ENCODE assay signal across 27 mouse cellular contexts in genomic region chr6:13658016-13658415, GRCm38 (mm10). TPM values are rescaled to one million over a fixed set of nuclear protein-coding genes. Genes with fewer than 3 reads are reported as not detected.
A peak's percentile ranks its signal among the peaks of the same experiment; 100 is the strongest.
DNase-seq lines count a peak whose midpoint lies in the region; ATAC-seq and TF ChIP-seq lines count a peak whose summit lies in the region.
"Had no signal": no experiment of that assay in that cellular context is flagged by ENCODE, and none has a peak within 500 bp of the region (broad histone marks: within the 10 kb centered on the region; RNA-seq: fewer than 3 reads in every experiment).

No protein-coding gene starts in this region.

- H3K36me3 ChIP-seq in midbrain, embryonic 12.5 days: peaks cover 17% of the 10 kb centered on the region
- peaks cover 21% of the 10 kb centered on the region for H3K36me3 ChIP-seq in midbrain, embryonic 14.5 days (ENCODE audit: control insufficient read depth, insufficient read depth, low read length)

- H3K27ac ChIP-seq in midbrain, embryonic 12.5 days (replicated peaks): no peak overlapping the region
- no peak overlapping the region for H3K27ac ChIP-seq in midbrain, embryonic 14.5 days (replicated peaks; ENCODE audit: low read depth, low read length)
- H3K27ac ChIP-seq: embryonic facial prominence, embryonic 13.5 days; embryonic facial prominence, embryonic 15.5 days; forebrain, embryonic 10.5 days; forebrain, embryonic 12.5 days had no signal

- TF ChIP-seq CTCF in brain, embryonic 14.5 days (IDR thresholded peaks at IDR 0.05; ENCODE audit: borderline replicate concordance, extremely low read depth, insufficient read depth, insufficient read length): no peak

- no peaks in the 10 kb centered on the region for H3K27me3 ChIP-seq in midbrain, embryonic 12.5 days
- H3K27me3 ChIP-seq in midbrain, embryonic 14.5 days (ENCODE audit: control insufficient read depth, insufficient read depth, low read length): no peaks in the 10 kb centered on the region
- H3K27me3 ChIP-seq: CH12.LX; embryonic facial prominence, embryonic 13.5 days; embryonic facial prominence, embryonic 15.5 days; forebrain, embryonic 12.5 days had no signal

- no peak for TF ChIP-seq POLR2A in brain, embryonic 14.5 days (IDR thresholded peaks at IDR 0.05; ENCODE audit: borderline replicate concordance, extremely low read depth, insufficient read depth, insufficient read length, poor library complexity, severe bottlenecking)

- H3K4me2 ChIP-seq in midbrain, embryonic 12.5 days (replicated peaks): no peak overlapping the region
- no peak overlapping the region for H3K4me2 ChIP-seq in midbrain, embryonic 14.5 days (ENCODE audit: low read length)
- H3K4me2 ChIP-seq: embryonic facial prominence, embryonic 13.5 days; embryonic facial prominence, embryonic 15.5 days; forebrain, embryonic 12.5 days had no signal

- H3K4me3 ChIP-seq in midbrain, embryonic 12.5 days: no peak overlapping the region
- no peak overlapping the region for H3K4me3 ChIP-seq in midbrain, embryonic 14.5 days (replicated peaks; ENCODE audit: low read depth, low read length)
- H3K4me3 ChIP-seq: embryonic facial prominence, embryonic 13.5 days; embryonic facial prominence, embryonic 15.5 days; erythroblast, embryonic 14.5 days; forebrain, embryonic 10.5 days; forebrain, embryonic 12.5 days had no signal

- H3K9ac ChIP-seq in midbrain, embryonic 12.5 days (replicated peaks): no peak overlapping the region
- no peak overlapping the region for H3K9ac ChIP-seq in midbrain, embryonic 14.5 days (replicated peaks; ENCODE audit: low read length)
- H3K9ac ChIP-seq: embryonic facial prominence, embryonic 13.5 days; embryonic facial prominence, embryonic 15.5 days; forebrain, embryonic 12.5 days had no signal

- WGBS in midbrain, embryonic 12.5 days: 34% methylated on average over 2 of the region's 2 CpGs
- 24% methylated on average over 2 of the region's 2 CpGs for WGBS in midbrain, embryonic 14.5 days

- no peaks in the 10 kb centered on the region for H3K9me3 ChIP-seq in midbrain, embryonic 12.5 days
- H3K9me3 ChIP-seq in midbrain, embryonic 14.5 days (ENCODE audit: control insufficient read depth, low read length): no peaks in the 10 kb centered on the region
- H3K9me3 ChIP-seq: embryonic facial prominence, embryonic 13.5 days; embryonic facial prominence, embryonic 15.5 days; forebrain, embryonic 10.5 days; forebrain, embryonic 12.5 days had no signal

- no peaks in the 10 kb centered on the region for H3K4me1 ChIP-seq in midbrain, embryonic 12.5 days
- H3K4me1 ChIP-seq in midbrain, embryonic 14.5 days (ENCODE audit: control insufficient read depth, insufficient read depth, low read length): 0 out of 2 replicates have a peak, but pooled peaks cover 3% of the 10 kb centered on the region
- H3K4me1 ChIP-seq: embryonic facial prominence, embryonic 13.5 days; embryonic facial prominence, embryonic 15.5 days; forebrain, embryonic 10.5 days had no signal

- DNase-seq in frontal cortex, postnatal 25 days (ENCODE audit: low spot score in 2 of 2): no peak
- DNase-seq in midbrain, embryonic 14.5 days: no peak
- DNase-seq in brain, embryonic 14.5 days (ENCODE audit: low read depth): peak; percentile 8
- no peak for DNase-seq in right cerebral cortex, postnatal 14 days
- DNase-seq: adrenal gland, adult 8-10 months; adrenal gland, postnatal 14 days; adrenal gland, postnatal 36 days; B cell, adult 2 months; cerebellum, adult 11 months; cerebellum, adult 18-20 months; cerebellum, adult 8-10 months; cerebellum, adult 9-11 months; cerebellum, postnatal 14 days; cerebellum, postnatal 36 days; embryo, embryonic 11 days had no signal

- ATAC-seq in frontal cortex, adult (ENCODE audit: low TSS enrichment): peak; percentile 57; the same call in 1 of the 2 replicates
- peak; percentile 44; the same call in 1 of the 2 replicates for ATAC-seq in midbrain, embryonic 12.5 days (ENCODE audit: low FRiP score, low read depth)
- ATAC-seq in midbrain, embryonic 14.5 days (ENCODE audit: low FRiP score, low TSS enrichment): no peak
- ATAC-seq: activated CD4-positive, CD25-positive, alpha-beta regulatory T cell, adult 4 months; CD4-positive, CD25-positive, alpha-beta regulatory T cell, adult 4 months; forebrain, embryonic 14.5 days; forebrain, embryonic 16.5 days had no signal

RNA-seq across cellular contexts. Expression of gene Bmt2, which starts 19.8 kb away (rescaled TPM):
- polyA plus RNA-seq in midbrain, embryonic 12.5 days (2016; fragmentation: Nextera tagmentation; extraction: Ambion mirVana): 27.2 and 27.8 TPM in 2 replicates
- polyA plus RNA-seq in midbrain, embryonic 14.5 days (2014; fragmentation: Nextera tagmentation; extraction: Ambion mirVana): 24.9 and 26.8 TPM in 2 replicates
- 15.4 and 16.5 TPM in 2 replicates for polyA plus RNA-seq in brain, embryonic 14.5 days (2012; rRNA removed)

RNA-seq across cellular contexts. Expression of gene Tmem168, which starts 50.1 kb away (rescaled TPM):
- 37.4 and 39.0 TPM in 2 replicates for polyA plus RNA-seq in midbrain, embryonic 12.5 days (2016; fragmentation: Nextera tagmentation; extraction: Ambion mirVana)
- polyA plus RNA-seq in midbrain, embryonic 14.5 days (2014; fragmentation: Nextera tagmentation; extraction: Ambion mirVana): 18.0 and 24.7 TPM in 2 replicates
- polyA plus RNA-seq in brain, embryonic 14.5 days (2012; rRNA removed): 10.9 and 12.0 TPM in 2 replicates
- polyA plus RNA-seq: erythroblast, embryonic 14.5 days had no signal
